Mouse (Mus musculus) urinary bladder, adult 2 months (tissue): Measurements from ENCODE around the gene Serpini1. TPM values are rescaled to one million over a fixed set of nuclear protein-coding genes. Genes with fewer than 3 reads are reported as not detected.
A peak's percentile ranks its signal among the peaks of the same experiment; 100 is the strongest.

Experiments used
- DNase-seq: peaks from one replicate; pipeline ENCODE4 v3.0.0; 2022; ENCODE audit warnings: low spot score
- polyA plus RNA-seq: library from polyadenylated mRNA; depleted of rRNA; stranded (reverse); fragments of >200 nt; gene quantifications from 2 replicates; pipeline ENCODE4 v1.2.3, GENCODE M21; 2012; rRNA removed

The Serpini1 gene
- 3.0 and 3.2 TPM in 2 replicates for polyA plus RNA-seq

GRCm38 (mm10) chr3:75557292-75557691, at the start of gene Serpini1:
Gene Serpini1, plus strand, starts transcription at chr3:75557547.
- DNase-seq: no peak

- no peak for DNase-seq
Observed at GRCm38 (mm10) chr3:75517631-75518250, 39.6 kb upstream of the Serpini1 start.

DNA sequence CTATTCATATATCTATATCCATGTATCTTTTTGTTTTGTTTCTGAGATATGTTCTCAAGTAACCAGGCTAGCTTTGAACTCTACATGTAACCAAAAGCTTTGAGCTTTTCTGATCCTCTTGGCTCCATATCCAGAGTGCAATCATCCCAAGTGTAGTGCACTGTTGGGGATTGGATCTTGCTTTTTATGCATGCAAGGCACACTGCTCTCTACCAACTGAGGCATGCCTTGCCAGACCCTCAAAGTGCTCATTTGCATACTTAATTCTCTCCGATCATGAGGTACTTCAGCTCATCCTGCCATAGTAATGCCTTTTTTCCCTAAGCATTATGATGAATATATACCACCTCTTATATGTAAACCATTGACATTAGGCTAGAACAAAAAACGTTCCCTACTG, 36.0 kb upstream of the Serpini1 start:
- no peak for DNase-seq

- DNase-seq: no peak
Observed at GRCm38 (mm10) chr3:75522527-75522926, 34.8 kb upstream of the Serpini1 start.

GRCm38 (mm10) chr3:75531074-75531473, 26.3 kb upstream of the Serpini1 start:
- no peak for DNase-seq

DNA sequence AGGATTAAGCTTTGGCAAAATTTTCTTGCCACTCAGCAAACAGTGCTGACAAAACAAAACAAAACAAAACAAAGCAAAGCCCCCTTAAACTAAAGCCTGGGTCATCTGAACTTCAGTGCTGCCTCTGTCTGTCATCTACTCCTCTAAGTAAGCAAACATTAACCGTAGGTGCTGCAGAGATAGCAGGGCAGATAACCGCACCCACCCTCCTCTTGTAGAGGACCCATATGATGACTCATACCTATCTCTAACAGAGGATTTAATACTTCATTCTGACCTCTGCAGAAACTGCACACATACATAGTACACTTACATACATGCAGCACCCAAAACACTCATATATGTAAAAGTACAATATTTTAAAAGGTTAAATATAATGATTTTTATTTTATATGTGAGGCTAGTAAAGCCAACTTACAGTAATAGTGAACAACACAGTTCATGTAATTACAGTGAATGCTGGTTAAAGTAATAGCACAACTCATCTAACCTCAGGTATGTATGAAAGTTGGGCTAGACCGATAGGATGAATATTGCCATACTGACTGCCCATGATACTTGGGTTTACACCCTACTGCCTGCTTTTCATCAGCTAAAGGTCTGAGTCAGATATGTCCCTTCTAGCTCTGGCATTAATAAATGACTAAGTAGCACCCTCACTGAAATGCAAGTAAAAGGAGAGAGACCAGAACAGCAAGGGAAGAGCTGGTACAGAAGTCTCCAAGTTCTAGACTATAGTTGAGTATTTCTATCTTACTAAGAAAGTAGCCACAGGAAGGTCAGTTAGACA, 23.1 kb upstream of the Serpini1 start:
- no peak for DNase-seq

DNA sequence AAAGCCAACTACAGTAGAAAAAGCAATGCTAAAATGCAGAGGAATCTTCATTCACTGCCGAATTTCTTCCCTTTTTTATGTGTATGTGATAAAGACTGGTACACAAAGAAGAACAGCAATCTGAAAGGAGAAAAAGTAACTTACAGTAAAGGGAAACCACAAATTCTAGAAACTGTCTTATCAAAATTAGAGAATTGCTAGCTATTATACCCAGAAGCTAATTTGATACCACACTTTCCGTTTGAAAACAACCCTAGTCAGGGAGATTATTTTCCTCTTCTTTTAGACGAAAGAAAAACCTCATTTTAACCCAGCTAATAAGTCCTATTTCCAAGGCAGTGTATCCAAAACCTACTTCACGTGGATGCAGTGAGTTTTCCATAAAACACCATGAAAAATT, 16.1 kb upstream of the Serpini1 start:
- no peak for DNase-seq

GRCm38 (mm10) chr3:75542852-75543251, 14.5 kb upstream of the Serpini1 start:
- no peak for DNase-seq

DNA sequence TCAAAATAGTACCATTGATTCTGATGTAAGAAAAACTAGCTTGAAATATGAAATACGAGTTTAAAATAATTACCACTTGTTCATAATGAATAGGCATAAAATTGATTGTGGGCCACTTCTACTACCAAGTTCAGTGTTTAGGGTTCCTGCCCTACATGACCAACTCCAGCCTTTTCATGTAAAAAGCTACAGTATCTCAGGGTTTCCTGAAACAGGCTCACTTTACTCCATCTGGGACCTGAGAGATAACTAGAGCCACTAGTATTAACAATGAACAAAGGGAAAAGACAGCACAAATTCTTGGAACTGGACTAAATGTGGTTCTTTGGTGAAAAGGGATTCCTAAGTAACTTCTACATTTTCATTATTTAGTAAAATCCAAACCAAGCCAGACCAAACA, 13.1 kb upstream of the Serpini1 start:
- no peak for DNase-seq

- DNase-seq: no peak
Observed at GRCm38 (mm10) chr3:75551248-75551647, 6.1 kb upstream of the Serpini1 start.

- DNase-seq: no peak
Observed at GRCm38 (mm10) chr3:75556121-75556694, 1.1 kb upstream of the Serpini1 start.

- DNase-seq: peak; percentile 89
Observed at GRCm38 (mm10) chr3:75556695-75557291, 554 bp upstream of the Serpini1 start, which contains the start of gene Pdcd10. Gene Pdcd10, minus strand, starts transcription at chr3:75556856.

- DNase-seq: no peak
Observed at GRCm38 (mm10) chr3:75574074-75574473, 16.7 kb downstream of the Serpini1 start.

DNA sequence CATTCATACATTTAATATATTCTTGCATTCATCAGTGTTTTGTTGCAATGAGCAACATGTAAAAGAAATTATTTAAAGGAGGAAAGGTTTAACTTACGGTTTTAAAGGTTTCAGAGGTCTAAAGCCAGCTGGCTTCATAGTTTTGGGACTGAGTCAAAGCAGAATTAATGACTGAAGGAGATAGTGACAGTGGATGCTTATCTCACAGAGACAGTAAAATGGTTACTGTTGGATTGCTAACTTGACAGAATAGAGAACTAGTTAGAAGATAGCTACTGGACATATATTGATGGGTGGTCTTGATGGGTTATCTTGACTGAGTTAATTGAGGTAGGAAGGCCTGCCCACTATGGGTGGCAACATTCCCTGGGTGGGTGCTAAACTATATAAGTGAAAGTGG, 18.2 kb downstream of the Serpini1 start:
- DNase-seq: no peak

DNA sequence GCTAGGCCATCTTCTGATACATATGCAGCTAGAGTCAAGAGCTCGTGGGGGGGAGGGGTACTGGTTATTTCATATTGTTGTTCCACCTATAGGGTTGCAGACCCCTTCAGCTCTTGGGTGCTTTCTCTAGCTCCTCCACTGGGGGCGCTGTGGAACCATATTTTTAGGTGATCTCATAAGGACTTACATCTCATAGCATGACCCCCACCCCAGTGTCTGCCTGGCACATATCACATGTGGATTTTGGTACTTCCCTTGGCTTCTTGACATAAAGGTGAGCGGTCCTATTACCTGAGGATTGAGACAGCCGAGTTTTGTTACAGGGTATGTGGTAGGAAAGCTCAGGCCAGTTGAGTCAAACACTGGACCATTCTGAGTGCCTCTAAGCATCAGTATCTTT, 22.0 kb downstream of the Serpini1 start:
- DNase-seq: no peak

DNA sequence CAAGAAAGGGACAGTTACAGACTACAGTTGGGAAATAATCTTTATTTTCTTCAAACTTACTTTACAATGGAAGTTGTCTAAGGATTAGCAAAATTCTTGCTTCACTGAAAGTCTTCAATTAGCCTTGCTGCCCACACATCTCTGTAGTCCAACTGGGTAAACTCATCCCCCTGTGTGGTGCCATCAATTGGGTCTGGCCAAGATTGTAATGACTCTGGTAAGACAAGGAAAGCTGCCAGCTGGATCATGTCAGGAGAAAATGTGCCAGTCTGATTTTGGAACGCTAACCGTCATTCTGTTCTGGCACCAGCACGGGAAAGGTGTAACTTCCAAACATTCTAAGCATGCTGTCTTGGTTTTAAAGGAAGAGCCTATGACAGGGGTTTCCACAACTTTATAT, 25.9 kb downstream of the Serpini1 start:
- no peak for DNase-seq

DNA sequence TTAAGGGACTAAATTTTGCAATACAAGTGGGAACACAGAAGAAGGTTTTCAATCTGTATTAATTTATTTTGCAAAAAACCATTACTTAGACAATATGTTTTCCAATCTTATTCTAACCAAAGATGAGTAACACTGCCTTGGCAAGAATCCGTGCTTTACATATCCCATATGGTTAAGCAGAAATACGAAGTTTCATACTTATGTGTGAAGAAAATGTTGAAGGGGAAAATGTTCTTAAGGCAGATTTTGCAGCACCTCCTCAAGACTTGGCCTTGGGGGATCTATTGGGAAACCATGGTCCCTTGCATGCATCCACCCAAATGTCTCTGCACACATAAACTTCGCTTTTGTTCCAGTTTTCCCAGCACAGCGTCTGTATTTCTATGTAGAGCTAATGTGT, 27.6 kb downstream of the Serpini1 start:
- DNase-seq: no peak

- no peak for DNase-seq
Observed at GRCm38 (mm10) chr3:75611019-75611418, 53.7 kb downstream of the Serpini1 start.

DNA sequence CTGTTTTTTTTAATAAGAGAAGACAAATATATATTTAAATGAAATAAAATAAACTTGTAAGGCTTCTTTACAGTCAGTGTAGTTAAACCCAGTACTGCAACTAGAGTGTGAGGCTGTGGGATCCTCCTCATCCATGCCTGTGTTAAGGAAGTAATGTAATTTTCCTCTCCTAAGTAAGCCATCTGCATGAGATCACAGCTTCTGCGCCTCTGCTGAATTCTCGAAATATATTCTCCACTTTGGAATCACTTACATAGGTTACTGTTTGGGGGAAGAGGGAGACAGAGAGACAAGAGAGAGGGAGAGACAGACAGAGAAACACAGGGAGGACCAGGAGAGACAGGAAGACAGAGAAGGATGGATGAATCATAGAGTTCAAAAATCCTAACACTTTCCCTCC, 67.3 kb downstream of the Serpini1 start:
- DNase-seq: no peak

GRCm38 (mm10) chr3:75630988-75631615, 73.8 kb downstream of the Serpini1 start:
- no peak for DNase-seq

DNA sequence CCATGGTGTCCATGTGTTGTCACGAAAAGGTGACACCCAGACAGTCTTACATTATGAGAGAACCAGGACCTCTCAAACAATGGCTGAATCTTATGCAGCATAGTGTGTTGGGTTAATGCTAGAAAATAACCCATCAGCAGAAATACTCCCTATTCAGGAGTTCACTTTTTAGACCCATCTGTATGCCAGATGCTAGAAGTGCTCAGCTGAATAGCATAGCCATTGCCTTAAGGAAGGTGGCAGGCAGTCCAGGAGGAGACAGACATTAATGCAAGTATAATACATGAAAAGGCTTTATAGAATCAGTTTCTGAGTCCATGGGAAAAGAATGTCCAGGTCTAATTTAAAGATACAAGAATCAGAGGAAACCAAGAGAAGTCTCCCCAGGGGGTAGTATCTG, 75.9 kb downstream of the Serpini1 start:
- DNase-seq: no peak

- no peak for DNase-seq
Observed at GRCm38 (mm10) chr3:75633635-75634034, 76.3 kb downstream of the Serpini1 start.
